Mouse (Mus musculus) ovary, adult 10 weeks (tissue): ENCODE results near the gene Ado. TPM values are rescaled to one million over a fixed set of nuclear protein-coding genes. Genes with fewer than 3 reads are reported as not detected.

Experiments used
- polyA plus RNA-seq: library from polyadenylated mRNA; stranded (reverse); fragments of 350-450 nt; fragmentation: Illumina TruSeq; extraction: RNeasy Lipid Tissue Mini Kit (QIAGEN cat#74804); gene quantifications from one replicate; pipeline ENCODE4 v1.2.3, GENCODE M21; 2014

Ado gene
- polyA plus RNA-seq, result 56.4 TPM

GRCm38 (mm10) chr10:67548877-67549731, at the start of gene Ado:
Gene Ado, minus strand, starts transcription at chr10:67548955.

GRCm38 (mm10) chr10:67535256-67535655, 13.5 kb downstream of the Ado start, which contains the start of gene Egr2:
Gene Egr2, plus strand, starts transcription at chr10:67535475.

Other genes starting within 250 kb of the Ado start
- gene Egr2, start 13.5 kb downstream of the Ado start, polyA plus RNA-seq, result 3.3 TPM